Mouse (Mus musculus): ENCODE data around the gene Loxl1.

DNA sequence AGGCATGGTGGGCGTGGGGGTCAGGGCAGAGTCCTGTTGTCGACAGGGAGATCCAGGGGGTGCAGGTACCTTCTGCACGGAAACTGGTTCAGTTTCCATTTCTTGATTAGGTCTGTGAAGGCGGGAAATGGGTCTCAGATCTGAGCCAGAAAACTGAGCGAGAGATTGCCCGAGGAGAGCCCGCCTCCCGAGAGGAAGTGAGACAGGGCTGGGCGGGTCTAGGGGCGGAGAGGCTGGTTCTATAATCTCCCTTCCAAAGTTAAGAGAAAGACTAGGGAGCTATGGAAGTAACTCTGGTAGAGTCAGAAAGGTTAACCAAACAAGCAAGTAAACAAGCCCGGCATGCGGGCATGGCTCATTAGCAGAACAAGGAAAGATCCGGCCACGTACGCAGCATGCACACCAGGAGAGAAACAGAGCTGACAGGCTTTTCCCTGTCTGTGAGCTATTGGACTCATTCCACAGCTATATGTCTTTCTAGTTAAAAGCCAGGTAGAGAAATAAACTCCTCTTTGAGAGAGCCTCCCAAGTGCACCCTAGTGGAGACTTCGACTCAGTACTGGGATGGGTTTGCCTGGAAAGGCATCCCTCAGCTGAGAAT lies 63.3 kb downstream of the Loxl1 start, which contains the start of gene Pml:
- TF ChIP-seq CTCF (IDR thresholded peaks at IDR 0.05; ENCODE audit: low read depth) (peak; percentile 19), EP300 (IDR thresholded peaks at IDR 0.05; ENCODE audit: low read depth) (no peak)
